Mouse (Mus musculus) cerebellum, adult 9-10 months (tissue): Measurements from ENCODE around the gene Slc47a1.

Experiments used
- DNase-seq: peaks from one replicate; pipeline ENCODE4 v3.0.0; 2022

Gene Slc47a1

DNA sequence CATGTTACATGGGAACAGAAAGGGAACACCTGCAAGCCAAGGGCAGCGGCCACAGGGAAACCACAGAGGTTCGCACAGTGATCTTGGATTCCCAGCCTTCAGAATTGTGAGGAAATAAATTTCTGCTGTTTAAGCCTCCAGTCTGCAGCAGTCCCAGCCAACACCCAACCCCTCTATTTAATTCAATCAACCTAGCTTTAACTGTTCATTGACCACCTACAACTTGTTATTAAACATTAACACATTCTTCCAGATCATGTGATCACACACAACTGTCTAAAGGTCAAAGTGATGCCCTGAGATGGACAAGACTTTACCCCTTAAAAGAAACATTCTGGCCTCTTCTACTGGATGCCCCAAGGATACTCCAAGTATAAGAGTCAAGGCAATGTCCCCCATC is 9.5 kb downstream of the Slc47a1 start:
- DNase-seq: no peak

DNA sequence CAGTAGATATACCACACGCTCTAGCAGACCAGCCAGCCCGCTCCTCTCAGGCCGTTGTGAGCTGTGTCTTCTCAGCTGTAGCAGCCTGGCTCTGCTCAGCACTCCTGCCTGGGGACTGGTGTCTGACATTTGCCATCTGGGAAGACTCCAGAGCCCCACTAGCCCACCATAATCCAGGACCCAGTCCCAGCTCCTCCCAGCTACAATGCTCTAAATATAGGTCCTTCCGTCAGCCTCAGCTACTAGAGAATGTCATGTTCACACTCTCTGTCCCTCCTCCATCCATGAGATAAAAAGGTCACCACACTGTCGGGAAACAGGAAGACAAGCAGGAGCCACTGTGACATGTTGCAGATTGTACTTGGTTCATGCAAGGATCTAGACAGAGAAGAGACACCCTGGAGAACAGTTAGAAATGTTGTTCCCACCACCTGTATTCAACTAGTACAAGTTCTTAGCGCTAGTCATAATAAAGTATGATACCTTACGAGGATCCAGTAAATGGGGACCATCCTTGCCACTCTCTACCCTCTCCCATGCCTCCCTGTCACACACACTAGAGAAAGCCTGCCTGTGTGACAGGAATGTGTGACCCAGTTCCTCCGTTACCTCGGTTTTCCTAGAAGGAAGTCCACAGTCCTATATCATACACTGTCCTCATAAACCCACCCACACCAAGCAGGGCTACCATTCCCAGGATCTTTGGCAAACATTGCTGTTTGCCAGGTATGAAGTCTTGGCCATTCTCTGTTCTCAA is 11.4 kb downstream of the Slc47a1 start:
- no peak for DNase-seq

DNA sequence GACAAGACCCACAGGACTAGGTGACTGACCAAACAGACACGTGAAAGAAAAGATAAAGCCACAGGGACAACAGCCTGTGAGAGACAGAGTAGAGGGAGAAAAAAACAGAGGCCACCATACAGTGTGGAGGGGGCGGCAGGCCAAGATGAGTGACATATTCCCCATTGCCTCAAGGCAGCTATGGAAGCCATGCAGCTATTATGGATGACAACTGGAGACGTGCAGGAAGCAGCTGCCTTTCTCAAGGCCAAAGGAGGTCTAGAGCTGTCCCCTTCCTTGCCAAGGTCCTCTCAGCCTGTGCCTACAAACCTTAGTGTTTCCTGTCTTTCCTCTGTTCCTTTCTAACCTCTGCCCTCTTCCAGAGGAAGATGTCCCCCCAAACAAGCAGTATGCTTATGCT is 12.2 kb downstream of the Slc47a1 start:
- DNase-seq: no peak

DNA sequence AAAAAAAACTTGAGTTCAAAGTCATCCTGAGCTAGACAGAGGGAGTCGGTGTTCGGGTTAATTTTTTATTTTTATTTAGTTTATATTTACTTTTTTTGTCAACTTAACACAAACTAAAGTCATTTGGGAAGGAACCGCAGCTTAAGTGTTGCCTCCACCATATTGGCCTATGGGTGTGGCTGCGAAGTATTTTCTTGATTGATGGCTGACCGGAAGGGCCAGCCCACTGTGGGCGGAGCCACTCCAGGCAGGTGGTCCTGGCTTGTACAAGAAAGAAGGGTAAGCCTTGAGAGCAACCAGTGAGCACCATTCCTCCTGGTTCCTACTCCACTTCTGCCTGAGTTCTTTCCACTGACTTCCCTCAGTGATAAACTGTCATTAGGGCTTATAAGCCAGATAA is 14.0 kb downstream of the Slc47a1 start:
- DNase-seq: no peak

DNA sequence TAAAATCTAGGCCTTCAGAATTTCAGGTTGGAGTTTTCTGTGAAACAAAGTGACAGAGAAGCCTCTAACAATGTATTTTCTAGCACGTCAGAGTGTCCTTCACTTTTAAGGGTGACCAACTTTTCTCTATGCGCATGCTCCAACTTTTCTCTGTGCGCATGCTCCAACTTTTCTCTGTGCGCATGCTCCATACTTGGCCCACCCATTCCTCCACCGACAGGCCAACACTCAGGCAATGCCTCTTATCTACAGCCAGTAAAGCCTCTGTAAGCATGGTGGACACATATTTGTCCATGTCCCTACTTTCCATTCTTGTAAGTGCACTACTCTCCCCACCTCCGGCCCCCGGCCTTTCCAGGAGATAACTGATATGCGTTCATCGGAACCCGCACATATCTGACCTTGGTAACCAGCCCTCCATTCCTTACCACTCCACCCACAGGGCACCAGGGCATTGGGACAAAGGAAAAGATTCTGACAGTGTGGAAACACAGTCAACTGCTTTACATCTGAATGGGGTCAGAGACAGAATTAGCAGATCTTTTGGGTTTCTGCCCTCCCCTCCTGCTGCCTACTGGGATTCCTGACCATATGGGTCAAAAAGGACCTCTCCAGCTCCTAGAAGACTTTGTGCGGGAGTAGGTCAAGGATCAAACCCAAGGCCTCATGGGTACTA is 16.5 kb downstream of the Slc47a1 start:
- DNase-seq: no peak

DNA sequence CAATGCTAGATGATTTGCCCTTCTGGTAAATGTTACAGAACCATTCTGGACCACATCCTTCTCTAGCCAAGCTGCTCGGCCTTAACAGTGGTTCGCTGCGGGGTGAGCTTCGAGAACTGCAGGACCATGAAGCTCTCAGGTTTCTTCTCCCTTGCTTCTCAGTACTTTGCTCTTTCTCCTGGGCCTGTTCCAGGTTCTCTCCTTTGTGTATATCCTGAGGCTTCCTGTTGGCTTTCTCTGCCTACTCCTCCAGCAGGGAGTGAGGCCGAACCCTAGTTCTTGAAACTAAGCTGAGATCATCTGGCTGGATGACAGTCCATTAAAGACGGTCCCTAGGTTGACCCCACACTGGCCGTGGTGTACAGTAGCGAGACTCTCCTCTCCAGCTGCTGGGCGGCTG is 21.5 kb downstream of the Slc47a1 start:
- no peak for DNase-seq

DNA sequence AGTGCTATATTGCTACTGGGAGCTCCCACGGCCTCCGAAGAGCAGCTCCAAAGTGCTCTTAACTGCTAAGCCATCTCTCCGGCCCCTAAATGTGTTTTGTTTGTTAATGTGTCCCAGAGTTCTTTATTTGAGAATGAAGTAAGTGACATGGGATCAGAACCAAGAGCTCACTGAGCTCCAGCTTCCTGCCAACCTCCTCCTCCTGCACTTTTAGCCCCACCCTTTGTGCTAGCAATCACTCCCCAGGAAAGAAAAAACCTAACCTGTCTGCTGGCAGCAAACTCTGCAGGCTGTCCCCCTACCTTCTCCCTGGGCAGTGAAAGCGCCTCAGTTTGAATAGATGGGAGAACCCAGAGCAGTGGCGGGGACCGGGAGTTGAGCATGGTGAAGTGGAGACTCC is 22.0 kb downstream of the Slc47a1 start:
- no peak for DNase-seq

DNA sequence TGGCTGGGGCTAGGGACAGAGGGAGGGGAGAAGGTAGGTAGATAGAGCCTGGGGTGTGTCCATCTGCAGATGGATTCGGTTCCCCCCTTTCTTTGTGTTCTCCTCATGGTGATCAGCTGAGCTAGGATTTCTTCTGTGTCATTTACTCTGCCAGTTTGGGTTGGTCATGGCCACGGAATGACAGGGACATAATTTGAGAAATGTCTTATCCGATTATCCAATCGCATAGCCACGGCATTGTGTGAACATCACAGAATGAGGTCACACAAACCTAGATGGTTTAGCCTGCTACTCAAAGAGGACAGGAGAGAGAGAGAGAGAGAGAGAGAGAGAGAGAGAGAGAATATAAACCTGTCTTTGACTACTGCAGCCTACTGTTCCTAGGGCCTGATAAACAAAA is 22.8 kb downstream of the Slc47a1 start:
- DNase-seq: no peak

DNA sequence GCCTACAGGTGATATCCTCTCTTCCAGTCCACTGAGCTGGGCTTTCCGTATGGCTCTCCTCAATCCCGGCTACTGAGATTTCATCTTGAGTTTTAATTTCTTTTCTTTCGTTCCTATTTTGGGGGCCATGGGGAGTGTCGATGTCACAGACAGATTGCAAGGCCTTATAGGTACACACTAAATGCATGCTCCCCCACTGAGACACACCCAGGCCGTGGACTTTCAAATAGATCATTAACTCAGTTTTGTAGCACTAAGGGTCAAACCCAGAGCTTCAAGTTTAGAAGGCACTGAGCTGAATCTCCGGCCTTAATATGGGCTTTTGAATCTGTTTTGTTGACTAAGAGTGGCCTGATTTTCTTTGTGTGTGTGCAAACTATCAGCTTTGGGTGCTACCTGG is 23.8 kb downstream of the Slc47a1 start:
- no peak for DNase-seq

DNA sequence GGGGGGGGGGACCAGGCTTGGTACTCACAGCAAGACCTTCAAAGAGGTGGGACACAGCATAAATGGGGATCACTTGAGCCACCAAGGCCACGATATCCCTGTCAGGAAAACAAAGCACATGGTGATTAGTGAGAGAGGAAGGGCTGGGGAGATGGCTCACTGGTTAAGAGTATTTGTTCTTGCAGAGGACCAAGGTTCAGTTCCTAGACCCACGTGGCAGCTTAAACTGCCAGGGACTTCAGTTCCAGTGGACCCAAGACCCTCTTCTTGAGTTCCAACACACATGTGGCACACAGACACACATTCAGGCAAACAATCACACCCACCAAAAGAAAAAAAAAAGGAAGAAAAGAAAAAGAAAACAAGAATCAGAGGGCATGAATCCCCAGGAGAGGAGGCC is 25.1 kb downstream of the Slc47a1 start:
- no peak for DNase-seq

DNA sequence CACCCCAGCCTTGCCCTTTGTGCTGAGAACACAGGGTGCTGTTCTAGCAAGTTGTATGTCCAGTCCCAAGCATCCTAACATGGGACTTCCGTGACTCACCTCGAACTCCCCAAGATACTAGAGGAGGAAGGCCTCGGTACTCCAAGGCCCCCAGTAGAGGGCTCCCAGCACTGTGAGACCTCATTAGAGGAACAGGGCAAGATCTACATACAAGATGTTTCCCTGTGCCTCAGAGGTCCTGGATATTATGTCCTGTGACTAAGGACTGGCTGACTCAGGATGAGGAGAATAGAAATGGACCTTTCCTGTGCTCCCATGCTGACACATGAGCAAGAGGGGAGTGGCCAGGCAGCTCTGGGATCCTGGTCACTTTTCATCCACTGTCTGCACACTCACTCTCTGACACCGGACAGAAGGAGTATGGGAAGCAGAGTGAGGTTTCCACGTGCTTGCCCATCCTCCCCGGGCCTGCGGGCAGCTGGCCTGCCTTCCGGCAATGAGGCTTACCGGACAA is 25.9 kb downstream of the Slc47a1 start:
- DNase-seq: no peak

DNA sequence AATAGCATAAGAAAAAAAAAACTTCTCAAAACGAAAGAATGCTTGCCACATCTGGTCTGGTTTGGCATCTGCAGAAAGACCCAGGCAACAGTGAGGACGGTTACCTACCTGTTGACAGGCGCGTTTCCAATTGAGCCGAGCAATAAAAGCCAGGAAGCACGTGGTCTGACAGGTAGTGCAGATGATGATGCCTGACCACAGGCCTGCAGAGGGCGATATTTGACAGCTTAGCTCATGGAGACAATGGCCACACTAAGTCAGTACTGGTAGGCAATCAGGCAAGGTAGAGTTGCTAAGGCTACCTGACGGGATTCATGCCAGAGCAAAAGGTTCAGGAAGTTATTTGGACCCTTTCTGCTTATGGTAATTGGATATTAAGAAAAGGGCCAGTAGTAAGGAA is 28.8 kb downstream of the Slc47a1 start:
- peak; percentile 88 for DNase-seq

DNA sequence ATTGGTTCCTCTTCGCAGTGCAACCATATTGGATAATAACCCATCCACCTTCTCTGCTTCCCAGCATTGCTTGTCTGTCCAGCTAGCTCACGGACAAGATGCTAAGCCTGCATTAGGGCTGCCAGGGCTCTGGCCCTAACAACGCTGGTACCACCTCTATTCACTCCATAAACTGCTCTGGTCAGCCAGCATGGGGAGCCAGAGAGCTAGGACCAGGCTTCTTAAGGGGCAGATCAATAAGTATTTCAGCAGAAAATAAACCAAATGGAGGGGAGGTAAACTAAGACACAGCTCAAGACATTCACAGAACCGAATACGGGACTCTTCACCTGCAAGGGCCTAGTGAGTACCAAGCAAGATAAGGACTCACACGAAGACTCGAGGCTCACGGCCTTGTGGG is 32.0 kb downstream of the Slc47a1 start:
- no peak for DNase-seq

DNA sequence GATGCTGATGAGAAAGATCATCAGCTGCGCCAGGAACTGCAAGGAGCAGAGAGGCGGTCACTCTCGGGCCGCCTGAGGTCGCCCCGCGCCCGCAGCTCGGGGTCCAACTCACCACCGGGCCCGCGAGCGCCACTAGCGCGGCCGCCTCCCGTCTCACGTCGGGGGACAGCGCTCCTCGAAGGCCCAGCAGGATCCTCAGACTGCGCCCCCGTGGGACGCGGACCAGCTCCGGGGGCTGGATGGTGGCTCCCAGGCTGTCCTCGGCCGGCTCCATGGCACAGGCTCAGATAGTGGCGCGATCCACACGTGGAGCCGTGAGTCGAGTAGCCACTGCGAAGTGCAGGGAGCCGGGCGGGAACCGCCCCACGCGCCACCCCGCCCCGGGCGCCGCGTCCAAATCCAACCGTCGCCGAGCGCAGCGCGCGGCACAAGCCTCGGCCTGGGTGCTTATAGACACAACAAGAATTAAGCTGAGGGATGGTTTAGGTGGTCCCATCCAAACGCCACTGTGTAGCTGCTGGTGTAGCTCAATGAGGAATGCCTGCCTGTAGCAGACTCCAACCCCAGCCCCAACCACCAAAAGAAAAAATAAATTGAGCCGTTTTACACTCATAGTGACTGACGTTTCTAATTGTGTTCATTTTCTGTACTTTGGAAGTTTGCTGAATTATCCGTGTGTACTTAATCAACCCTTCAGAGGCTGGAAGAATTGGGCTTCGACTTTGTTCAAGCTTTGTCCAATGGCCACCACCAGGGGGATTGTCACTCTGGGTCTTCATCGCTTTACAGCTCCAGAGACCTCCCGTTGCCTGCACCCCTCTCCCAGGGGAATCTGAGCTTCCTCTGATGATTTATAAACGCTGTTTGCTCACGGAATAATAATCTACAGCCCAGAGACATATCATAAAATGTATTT is 35.4 kb downstream of the Slc47a1 start, which contains the start of gene Slc47a2:
Slc47a2 (minus strand) TSS at position 356 of the 916 bp plus-strand sequence.
- peak; percentile 7 for DNase-seq

DNA sequence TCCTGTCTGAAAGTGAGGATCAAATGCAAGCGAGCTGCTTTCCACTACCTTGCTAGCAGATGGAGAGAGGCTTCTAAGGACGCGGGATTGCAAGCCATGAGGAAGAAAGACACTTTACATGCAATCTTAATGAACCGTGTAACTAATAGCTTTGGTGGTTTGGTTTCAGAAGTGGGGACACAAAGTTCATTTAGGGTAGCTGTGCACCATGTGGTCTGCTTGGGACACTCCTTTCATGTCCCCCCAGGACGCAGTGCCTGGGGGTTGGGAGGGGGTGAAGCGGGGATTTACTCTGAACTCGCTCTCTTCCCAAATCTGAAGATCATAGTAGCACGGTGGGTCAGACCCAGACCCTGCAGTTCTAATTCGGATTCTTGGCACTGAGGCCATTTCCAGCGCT is 36.2 kb downstream of the Slc47a1 start:
- no peak for DNase-seq

DNA sequence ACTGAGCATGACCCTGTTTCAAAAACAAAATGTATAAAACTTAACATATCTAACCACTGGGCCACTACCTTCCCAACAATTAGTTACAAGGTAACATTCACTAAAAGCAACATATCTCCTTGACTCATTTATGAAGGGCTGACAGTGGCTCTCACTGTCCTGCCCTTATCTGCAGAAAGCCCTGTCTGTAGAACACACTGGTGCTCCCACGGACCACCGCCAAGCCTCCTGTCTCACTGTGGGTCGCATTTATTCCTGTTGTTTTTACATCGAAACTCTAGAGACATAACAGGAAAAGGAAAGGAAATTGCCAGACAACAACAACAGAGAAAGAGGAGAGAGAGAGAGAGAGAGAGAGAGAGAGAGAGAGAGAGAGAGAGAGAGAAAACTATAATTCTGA is 36.9 kb downstream of the Slc47a1 start:
- DNase-seq: no peak

DNA sequence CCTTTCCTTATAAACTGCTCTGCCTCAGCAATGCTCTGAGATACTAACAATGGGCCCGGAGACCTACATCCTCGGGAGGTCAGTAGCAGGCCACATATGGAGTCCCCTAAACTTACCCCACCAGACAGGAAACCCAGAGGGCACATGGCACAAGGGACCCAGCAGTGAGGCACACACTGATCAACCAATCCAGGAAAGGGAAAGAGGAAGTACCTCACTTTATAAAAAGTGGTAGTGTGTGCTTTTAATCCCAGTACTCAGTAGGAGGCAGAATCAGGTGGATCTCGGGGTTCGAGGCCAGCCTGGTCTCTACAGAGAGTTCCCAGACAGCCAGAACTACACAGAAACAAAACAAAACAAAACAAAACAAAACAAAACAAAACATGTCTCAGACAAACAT is 37.8 kb downstream of the Slc47a1 start:
- DNase-seq: no peak

DNA sequence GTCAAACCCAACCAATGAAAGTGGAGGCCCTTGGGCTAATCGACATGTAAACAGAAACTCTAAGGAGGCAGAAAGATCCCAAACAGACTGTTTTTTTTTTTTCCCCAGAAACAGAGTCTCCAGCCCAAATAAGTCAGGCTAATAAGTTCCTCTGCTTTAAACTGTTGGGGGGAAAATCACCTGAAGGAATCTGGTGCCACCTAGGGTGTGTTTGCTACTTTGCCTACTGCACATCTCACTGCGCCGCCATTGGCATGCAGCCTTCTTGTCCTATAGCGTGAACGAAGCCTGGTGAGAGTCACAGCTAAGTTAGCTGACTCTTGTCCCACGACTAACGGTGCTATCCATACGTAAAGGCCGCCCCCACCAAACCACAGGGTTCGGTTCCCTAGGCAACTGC is 40.6 kb downstream of the Slc47a1 start:
- DNase-seq: no peak

DNA sequence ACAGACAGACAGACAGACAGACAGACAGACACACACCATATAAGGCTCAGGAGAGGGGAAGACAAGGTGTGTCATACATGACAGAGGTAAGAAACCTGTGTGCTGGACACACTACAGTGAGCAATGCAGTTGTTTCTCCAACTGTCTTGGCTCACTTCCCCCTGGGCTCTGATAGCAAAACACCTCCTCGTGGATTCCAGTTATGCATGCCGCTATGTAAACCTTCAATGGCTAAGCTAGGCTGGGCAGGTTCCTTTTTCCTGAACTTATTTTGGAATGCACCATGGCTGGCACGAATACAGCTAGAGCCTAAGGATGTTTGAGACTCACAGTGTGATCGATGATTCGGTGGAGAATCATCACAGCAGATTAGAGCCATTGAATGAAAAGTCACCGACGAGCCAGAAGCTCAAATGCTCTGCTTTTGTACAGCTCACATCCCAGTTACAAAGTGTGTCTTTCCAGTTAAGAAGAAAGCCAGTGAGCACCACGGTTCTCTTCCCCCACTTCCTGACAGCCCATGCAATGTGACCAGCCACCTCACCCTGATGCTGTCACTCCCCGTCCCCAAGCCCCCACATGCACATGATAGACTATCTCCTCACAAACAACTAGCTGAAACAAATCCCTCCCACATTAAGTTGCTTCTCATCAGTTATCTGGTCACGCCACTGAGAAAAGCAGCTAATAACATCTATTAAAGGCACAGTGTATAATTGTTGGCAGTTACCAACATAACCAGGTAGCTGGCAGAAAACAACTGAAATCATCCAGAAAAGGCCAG is 57.0 kb downstream of the Slc47a1 start:
- DNase-seq: no peak

DNA sequence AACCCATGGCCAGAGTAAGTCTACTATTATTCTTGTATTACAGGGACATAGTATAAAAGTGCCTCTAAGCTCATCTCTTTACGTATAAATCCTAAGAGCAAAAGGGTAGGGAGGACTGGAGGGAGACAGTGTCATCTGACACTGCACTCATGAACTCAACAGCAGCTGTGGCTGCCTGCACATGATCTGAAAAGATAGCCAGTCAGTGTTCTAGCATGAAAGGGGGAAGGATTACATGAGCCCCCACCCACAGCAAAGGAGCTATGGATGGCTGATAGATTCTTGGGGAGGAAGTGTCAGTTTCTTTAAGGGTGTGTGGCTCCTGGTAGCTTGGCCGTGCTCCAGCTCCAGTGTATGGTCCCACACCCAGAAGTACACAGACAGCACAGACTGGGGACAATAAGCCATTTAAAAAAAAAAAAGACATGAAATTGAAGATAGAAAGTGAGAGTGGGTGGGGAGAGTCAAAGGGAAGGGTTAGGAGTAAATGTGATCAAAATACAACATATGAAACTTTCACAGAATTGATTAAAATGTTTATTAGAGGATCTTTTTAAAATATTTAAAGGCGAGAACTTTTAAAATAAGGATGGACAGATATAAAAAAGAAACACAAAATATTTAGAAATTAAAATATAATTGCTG is 58.1 kb downstream of the Slc47a1 start:
- no peak for DNase-seq

DNA sequence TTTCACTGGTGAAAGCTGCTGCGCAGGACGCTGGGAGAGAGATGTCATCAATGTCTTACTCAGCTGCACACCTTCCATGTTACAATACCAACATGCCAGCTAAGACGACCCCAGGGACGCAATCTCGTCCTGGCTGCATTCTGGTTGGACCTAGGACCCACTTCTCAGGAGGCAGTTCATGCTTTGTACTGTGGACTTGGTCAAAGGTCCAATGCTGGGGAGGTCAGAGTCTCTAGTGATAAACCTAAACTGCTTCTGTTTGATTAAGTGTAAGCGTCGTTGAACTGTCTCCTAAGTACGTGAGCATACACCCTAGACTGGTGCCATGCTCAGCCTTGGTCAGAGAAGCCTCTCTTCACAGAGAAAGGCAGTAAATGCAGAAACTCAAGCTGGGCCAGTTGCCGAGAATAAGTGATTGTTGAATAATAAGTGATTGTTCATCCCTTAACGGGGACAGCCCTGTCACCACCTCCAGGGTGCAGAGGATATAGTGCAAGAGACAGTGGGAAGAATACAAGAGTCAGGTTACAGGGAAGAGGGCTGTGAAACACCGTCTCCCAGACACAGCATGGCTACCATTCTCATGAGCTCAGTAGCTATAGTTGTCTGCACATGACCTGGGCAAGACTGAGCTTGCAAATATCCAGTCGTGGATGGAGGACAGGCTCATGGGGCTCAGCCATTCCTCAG is 58.8 kb downstream of the Slc47a1 start:
- DNase-seq: no peak
